Mouse (Mus musculus): ENCODE data around the gene Lman1l.

Gene Lman1l

DNA sequence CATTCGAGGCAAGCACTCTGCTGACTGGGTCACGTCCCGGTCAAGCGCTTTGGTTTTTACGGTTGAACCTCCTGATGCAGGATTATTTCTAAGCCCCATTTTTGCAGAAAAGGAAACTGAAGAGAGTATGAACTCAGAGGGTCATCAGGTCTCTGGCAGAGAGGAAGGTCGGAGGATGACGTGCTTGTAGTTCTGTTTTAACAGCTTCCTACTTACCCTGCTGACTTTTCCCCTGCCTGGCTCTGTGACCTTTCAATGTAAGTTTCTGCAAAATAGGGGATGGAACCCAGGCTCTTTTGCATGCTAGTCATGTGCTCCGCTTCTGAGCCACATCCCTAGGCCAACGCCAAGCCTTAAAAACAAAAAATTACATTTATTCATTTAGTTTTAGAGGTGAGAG is 31.8 kb upstream of the Lman1l start:
- CTCF ChIA-PET, result interaction anchor here in 3 of 4 experiments (0.7 to 4.0 kb wide), 12 partner anchors 19 to 346 kb away, joined by 3 to 38 read pairs (median 6); partner anchors contain the start of gene Cox5a (in 1 of the 3)
- POLR2A ChIA-PET, result interaction anchor here in 2 of 4 experiments (1.1 to 2.9 kb wide), 9 partner anchors 15 to 701 kb away, joined by 3 to 12 read pairs (median 5); partner anchors contain the start of genes Ppcdc (in 1 of the 2), Snupn (in 1 of the 2) and Ubl7 (in 1 of the 2)

DNA sequence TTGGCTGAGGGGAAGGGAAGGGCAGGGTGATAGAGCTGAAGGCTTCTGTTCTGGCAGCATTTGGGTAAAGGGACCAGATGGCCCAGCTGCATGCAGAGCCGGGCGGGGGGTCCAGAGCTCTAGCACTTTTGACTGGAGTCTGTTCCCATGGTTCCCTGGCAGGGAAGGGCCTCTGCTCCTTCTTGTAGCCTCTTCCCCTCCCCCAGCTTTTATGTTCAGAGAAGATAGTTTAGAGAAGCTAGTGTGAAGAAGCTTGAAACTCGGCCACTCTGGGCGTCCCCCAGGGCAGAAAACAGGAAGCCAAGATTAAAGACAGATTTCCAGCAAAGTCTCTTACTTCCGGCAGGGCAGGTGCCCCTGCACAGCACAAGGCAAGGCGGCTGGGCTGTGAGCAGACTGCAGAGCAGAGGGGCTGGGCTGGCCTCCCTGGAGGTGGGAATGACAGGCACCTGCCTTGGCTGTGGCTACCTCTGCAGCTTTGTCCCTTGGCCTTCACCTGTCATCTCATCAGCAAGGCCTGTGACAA is 30.3 kb upstream of the Lman1l start:
- CTCF ChIA-PET, result interaction anchor here in 3 of 4 experiments (0.5 to 2.4 kb wide), 7 partner anchors 10 to 128 kb away, joined by 3 to 6 read pairs (median 4); no protein-coding TSS in a partner anchor
- POLR2A ChIA-PET, result interaction anchor here in 2 of 4 experiments (0.5 to 1.4 kb wide), 4 partner anchors 12 to 147 kb away, joined by 3 to 6 read pairs (median 3); partner anchors contain the start of genes Cox5a (in 1 of the 2) and Rpp25 (in 1 of the 2)

DNA sequence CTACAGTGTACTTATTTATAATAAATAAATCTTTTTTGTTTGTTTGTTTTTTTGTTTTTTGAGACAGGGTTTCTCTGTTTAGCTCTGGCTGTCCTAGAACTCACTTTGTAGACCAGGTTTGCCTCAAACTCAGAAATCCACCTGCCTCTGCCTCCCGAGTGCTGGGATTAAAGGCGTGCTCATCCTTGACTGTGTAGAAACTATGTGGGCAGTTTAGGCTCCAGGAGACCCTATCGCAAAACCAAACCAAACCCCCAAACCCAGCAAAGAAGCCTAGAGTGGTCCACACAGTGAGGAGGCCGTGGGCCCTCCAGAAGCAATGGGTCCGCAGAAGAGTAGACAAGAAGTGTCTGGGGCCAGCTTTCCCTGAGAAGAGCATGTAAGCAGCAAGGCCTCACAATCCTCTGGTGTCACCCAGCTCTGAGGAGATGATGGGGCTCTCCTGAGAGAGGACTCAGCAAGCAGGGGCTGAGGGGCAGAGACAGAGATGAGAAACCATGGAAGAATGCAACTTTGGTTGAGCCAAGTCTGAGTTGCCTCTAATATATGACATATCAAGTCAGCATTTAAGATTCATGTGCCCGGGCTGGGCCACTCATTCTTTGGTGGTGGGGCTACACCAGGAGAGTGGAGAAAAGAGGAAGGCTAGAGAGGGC is 29.7 kb upstream of the Lman1l start:
- CTCF ChIA-PET, result interaction anchor here in 2 of 4 experiments (0.6 to 2.4 kb wide), 5 partner anchors 10 to 134 kb away, joined by 3 to 6 read pairs (median 4); no protein-coding TSS in a partner anchor
- POLR2A ChIA-PET, result interaction anchor here in 2 of 4 experiments (0.5 to 1.4 kb wide), 7 partner anchors 13 to 182 kb away, joined by 3 to 6 read pairs (median 3); partner anchors contain the start of genes Cox5a (in 1 of the 2) and Rpp25 (in 1 of the 2)

DNA sequence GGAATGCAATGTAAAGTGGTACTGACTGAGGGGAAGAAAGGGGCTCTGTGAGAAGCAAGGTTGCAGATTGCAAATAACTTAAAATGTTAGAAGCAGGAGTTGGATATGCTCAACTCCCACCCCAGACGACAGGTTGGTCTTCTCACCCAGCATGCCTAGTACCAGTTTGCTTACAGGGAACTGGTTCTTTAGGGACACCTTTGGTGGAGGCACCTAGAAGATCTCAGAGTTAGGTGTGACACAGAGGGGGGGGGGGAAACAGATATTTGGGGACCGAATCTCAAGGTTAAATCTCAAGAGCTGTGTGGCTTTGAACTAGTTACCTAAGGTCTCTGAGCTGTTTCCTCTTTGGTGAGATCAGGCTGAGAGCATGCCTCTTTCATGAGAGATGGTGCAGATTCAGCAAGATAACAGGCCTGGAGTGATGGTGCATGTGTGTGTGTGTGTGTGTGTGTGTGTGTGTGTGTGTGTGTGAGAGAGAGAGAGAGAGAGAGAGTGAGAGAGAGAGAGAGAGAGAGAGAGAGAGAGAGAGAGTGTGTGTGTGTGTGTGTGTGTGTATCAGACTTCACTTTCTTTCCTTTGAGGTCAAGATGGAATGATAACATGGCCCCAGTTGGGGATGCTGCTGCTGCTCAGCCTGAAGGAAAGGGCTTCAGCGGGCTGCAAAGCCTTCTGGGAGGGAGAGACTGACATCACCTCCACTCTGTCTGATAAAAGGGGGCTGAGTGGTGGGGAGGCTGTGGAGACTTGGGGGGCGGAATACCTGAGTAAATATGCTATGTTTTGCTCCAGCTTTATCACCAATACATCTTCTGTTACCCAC is 26.9 kb upstream of the Lman1l start:
- ChIA-PET POLR2A (interaction anchor here in 3 of 4 experiments (0.6 to 2.3 kb wide), 5 partner anchors 8 to 608 kb away, joined by 3 to 7 read pairs (median 3); no protein-coding TSS in a partner anchor), CTCF (interaction anchor here (0.6 to 2.5 kb wide), 8 partner anchors 8 to 1426 kb away, joined by 3 to 17 read pairs (median 4); partner anchors contain the start of gene Neil1 (in 1 of the 4))

DNA sequence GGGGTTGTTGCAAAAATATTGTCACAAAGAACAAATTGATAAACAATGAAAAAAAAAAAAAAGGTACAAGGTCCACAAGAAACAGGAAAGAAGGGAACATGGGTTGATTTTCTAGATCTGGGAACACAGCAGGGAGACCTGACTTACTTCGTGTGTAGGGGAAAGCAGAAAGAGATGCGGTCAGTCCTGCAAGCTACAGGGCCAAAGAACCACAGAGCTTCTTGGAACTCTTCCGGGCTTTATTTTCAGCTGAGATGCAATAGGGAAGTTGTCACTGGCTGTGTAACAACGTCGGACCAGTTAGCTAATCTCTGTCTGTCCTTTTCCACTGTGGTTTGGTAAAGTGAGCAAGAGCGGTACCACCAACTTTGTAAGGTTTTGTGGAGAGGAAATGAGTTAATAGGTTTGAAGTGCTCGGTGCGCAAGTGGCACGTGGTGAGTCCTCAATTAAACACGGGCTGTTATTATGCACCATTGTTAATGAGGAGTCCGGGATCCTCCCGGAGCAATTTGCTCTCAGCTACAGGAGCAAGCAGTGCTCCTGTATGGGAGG is 26.1 kb upstream of the Lman1l start:
- POLR2A ChIA-PET, result interaction anchor here (0.6 to 2.3 kb wide), 9 partner anchors 9 to 903 kb away, joined by 3 to 7 read pairs (median 3); partner anchors contain the start of gene Ulk3 (in 1 of the 4)
- CTCF ChIA-PET, result interaction anchor here (0.6 to 2.5 kb wide), 9 partner anchors 8 to 354 kb away, joined by 3 to 17 read pairs (median 4); partner anchors contain the start of gene Csk (in 1 of the 4)

DNA sequence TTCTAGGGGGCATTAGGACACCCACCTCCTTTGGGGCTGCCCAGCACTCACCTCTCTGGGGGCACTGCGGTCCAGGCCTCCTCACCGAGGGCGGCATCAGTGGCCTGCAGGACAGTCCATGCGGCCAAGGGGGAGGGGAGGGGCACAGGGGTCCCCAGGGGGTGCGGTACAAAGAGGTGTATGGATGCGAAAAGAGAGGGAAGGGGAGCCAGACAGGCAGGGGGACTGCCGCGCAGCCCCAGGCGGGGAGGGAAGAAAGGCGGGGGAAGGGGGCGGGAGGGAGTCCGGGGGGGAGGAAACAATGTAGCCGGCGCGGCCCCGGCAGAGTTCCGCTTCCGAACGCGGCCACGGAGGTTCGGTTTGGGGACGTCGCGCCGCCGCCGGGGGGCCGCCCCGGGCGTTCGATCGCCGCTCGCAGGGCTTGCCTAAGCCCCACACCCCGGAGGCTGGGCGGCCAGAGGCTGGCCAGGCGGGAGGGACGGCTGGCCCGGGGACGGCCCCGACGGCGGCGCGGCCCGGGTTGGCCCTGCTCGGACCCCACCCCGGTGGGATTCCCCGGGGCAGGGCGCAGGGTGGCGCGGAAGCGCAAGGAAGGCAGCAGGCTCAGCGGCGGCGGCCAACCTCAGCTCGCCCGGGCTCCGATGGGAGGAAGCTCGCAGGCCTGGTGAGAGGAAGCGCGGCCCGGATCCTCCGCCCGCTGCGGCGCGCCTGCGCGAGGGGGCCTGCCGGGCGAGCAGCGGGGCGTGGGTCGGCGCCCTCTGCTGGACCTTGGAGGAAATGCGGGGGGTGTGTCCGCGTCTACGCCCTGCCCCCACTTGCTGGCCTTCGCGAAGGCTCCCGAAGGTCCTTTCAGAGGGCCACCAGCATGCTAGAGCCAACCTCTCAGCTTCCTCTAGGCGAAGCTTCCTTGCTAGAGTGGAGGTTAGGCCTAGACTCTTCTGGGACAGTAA is 24.6 kb upstream of the Lman1l start:
- CTCF ChIA-PET, result interaction anchor here (0.5 to 2.5 kb wide), 24 partner anchors 9 to 756 kb away, joined by 3 to 17 read pairs (median 4); partner anchors contain the start of gene Csk (in 1 of the 4)
- POLR2A ChIA-PET, result interaction anchor here (0.5 to 2.3 kb wide), 17 partner anchors 9 to 638 kb away, joined by 3 to 7 read pairs (median 3); partner anchors contain the start of genes Cox5a (in 1 of the 4), Csk (in 1 of the 4), Mpi (in 1 of the 4) and Ulk3 (in 1 of the 4)

DNA sequence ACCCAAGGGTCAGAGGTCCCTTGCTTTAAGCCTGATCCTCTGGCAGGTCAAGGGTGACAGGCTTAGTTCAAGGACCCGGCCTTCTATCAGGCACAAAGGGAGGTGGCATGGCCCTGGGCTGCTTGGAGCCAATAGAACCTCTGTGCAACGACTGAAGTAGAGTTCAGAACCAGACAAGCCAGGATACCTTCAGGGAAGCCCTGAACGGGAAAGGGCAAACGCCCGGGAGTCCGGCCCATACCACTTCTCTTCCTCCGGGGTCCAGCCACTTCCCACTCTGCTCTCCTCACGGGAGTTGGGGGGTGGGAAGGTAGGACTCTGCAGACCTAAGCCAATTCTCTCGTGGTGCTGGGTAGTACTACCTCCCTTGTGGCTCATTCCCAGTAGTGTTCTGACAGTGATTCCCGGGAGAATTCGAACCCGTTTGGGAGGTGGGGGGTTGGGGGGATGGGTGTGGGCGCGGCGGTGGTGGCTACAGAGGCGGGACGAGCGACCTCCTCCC is 23.9 kb upstream of the Lman1l start:
- CTCF ChIA-PET, result interaction anchor here in 3 of 4 experiments (0.6 to 1.7 kb wide), 4 partner anchors 13 to 195 kb away, joined by 3 to 5 read pairs (median 4); no protein-coding TSS in a partner anchor

DNA sequence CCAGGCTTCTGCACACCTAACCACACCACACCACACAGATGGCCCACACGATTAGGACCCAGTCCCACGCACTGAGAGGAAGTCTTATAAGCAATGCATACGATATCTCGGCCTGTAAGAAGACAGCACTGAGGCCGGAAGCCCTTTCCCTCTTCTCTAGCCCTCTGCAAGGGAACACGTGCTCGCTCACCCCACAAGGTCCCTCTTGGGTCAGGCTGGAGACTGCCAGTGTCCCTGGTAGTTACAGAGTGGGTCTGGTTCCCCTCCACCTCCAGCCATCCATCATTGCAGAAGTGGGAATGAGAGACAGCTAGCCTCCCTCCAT is 23.2 kb upstream of the Lman1l start:
- POLR2A ChIA-PET, result interaction anchor here in 2 of 4 experiments (0.6 to 1.3 kb wide), 2 partner anchors 9 to 38 kb away, joined by 3 to 4 read pairs; partner anchors contain the start of gene Csk (in 1 of the 2)
- CTCF ChIA-PET, result interaction anchor here in 2 of 4 experiments (0.6 to 1.7 kb wide), 5 partner anchors 12 to 1941 kb away, joined by 3 to 5 read pairs (median 4); no protein-coding TSS in a partner anchor

More for the DNA sequence above, 23.9 kb upstream of the Lman1l start:
- POLR2A ChIA-PET, result no interaction called here

DNA sequence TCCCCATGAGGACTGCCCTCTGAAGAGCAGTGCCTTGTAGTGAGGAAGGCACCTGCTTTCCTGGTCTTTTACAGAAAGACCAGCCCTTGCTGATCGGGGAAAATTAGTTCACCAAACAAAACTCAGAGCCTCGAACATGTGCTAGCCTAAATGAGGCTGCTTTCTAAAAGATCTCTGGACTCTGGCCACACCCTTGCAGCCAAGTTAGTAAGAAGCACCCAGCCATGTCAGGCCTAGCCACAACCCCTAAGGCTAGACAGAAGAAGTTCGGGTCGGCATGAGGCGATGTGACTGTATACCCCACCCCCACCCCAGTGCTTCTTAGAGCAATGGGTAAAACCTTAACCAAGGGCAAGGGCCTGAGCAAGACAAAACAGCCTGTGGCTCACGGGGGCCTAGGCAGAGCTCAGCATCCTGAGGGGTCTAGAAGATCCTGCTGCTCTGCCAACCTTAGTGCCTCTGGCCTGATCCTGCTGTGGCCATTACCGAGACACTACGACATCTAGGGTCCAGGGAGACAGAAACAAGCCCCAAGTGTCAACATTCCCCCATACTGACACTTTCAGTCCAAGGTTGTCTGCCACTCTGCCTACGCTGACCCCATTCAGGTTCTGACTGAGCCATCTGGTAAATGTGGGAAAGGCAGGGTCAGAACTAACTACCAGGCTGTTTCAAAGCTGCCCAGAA is 22.7 kb upstream of the Lman1l start:
- POLR2A ChIA-PET, result interaction anchor here in 1 of 4 experiments (1.3 kb wide), 1 partner anchor 10 kb away, joined by 3 read pairs; the partner anchor contains the start of gene Csk
- CTCF ChIA-PET, result interaction anchor here in 3 of 4 experiments (0.6 to 3.4 kb wide), 8 partner anchors 10 to 624 kb away, joined by 3 to 16 read pairs (median 4); no protein-coding TSS in a partner anchor

DNA sequence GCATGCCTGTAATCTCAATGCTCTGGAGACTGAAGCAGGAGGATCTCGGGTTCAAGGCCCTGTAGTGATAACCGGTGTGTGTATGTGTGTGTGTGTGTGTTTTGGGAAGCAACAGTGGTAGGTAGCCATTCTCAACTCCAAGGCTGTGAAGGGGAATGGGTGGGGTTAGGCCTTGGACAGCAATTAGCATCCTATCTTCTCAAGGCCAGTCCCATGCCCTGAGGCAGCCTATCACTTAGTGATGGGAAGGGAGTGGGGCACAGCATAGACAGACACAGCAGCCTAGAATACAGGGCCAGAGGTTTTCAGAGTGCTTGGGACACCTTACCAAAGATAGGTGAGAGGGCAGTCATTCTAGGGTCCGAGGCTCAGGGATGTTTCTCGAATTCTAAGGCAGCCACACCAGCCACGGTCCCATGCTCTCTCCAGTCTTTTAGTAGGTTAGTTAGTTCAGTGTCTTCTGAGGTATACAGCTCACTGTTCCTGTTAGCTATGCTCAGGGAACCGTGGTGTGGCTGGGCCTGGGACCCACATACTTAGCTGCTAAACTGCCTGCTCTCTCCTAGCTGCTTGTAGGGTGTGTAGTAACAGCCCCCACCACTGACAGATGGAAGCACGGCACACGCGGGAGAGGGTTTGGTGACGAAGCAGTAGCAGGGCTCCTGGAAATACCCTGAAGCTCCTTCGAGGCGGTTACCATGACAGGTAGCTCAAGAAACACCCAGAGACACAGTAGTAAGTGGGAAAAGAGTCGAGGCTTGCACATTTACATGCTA is 21.4 kb upstream of the Lman1l start:
- ChIA-PET CTCF (interaction anchor here (0.5 to 3.4 kb wide), 8 partner anchors 8 to 75 kb away, joined by 3 to 16 read pairs (median 3); no protein-coding TSS in a partner anchor), POLR2A (interaction anchor here in 2 of 4 experiments (0.9 to 2.7 kb wide), 2 partner anchors 12 to 15 kb away, joined by 3 to 7 read pairs; partner anchors contain the start of gene Csk (in 1 of the 2))

DNA sequence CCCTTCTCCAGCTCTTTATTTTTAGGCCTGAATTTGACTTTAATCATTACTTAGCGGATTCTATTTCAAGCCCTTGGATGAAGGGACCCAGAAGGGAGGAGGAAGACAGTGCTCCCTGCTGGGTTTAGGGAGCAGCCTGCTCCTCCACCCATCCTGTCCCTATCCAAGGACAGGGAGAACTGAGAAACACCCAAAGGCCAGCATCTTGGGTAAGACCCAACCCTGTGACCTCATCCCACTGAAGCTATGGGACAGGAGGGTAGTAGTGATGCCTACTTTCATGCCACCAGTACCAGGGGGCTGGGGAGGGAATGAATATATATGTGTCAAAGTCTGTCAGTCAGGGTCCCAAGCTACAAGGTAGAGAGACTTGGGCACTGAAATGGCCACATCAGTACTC is 20.4 kb upstream of the Lman1l start:
- ChIA-PET POLR2A (interaction anchor here in 3 of 4 experiments (0.7 to 2.7 kb wide), 8 partner anchors 11 to 136 kb away, joined by 3 to 8 read pairs (median 4); partner anchors contain the start of gene Csk (in 2 of the 3)), CTCF (interaction anchor here (0.9 to 3.4 kb wide), 9 partner anchors 10 to 357 kb away, joined by 3 to 16 read pairs (median 4); partner anchors contain the start of gene Csk (in 1 of the 4))

DNA sequence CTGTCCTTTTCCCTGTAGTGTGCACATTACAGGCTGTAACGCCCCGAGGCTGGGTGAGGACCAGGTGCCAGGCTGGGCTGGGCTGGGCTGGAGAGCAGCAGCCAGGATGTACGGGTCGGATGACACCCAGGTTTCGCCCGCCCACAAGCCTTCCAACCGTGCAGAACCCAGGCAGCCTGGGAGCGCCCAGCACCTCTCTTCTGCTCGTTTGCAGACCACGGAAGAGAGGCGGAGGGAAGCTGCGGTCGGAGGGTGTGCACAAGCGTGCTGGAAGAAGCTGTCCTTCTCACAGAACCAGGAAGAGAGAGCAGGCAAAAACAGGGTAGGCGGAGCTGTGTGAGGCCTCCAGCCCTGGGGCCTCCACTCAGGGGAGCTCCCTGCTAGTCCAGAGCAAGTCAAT is 19.8 kb upstream of the Lman1l start:
- ChIA-PET CTCF (interaction anchor here (0.6 to 3.4 kb wide), 11 partner anchors 10 to 398 kb away, joined by 3 to 16 read pairs (median 4); partner anchors contain the start of gene Csk (in 1 of the 4)), POLR2A (interaction anchor here in 3 of 4 experiments (0.7 to 2.7 kb wide), 10 partner anchors 10 to 137 kb away, joined by 3 to 8 read pairs (median 3); partner anchors contain the start of genes Csk (in 2 of the 3), Cox5a (in 1 of the 3) and Rpp25 (in 1 of the 3))

DNA sequence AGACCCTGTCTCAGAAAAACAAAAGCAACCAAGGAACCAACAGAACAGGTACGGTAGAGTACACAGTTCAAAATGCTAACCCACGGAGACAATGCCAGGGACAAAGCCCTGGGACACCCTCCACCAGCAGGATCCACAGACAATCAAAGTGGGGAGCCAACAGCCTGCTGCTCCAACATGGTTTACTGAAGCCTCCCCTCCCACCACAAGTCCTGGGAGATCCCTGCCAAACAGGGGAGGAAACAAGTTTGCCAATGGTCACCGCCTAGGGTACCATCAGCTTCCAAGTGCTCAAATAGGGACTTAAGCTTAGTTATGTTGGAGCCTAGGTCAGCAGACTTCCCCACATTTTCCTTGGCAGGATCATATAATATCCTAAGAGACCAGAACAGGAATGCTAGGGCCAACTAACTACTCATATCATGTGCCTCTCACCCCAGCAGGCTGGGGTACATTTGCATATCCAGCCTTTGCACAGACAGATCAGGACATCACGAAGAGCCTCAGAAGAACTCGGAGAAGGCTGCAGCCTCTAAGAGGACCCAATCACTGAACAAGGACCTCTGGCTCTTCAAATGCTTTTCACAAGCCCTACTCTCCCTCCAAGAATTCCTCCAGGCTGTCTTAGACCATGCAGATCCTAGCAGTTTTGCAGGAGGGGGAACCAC is 19.2 kb upstream of the Lman1l start:
- ChIA-PET CTCF (interaction anchor here (0.6 to 3.4 kb wide), 12 partner anchors 10 to 399 kb away, joined by 3 to 16 read pairs (median 4); partner anchors contain the start of gene Csk (in 1 of the 4)), POLR2A (interaction anchor here in 3 of 4 experiments (0.6 to 2.7 kb wide), 11 partner anchors 14 to 136 kb away, joined by 3 to 8 read pairs (median 4); partner anchors contain the start of genes Csk (in 2 of the 3), Cox5a (in 1 of the 3), Rpp25 (in 1 of the 3) and Scamp2 (in 1 of the 3))
